Mouse (Mus musculus) liver, embryonic 11.5 days (tissue): Measurements from ENCODE around the gene Fxyd7. TPM values are rescaled to one million over a fixed set of nuclear protein-coding genes. Genes with fewer than 3 reads are reported as not detected.

Experiments
- ATAC-seq: fragments of 200-750 bp; cut with Nextera tagmentation; replicated peaks from 2 replicates; pipeline ENCODE4 v1.8.0; 2017; ENCODE audit warnings: moderate number of reproducible peaks, mild to moderate bottlenecking, moderate TSS enrichment, moderate library complexity; ENCODE audit not compliant: low FRiP score
- DNase-seq: peaks from one replicate; pipeline ENCODE4 v3.0.0-alpha.2; 2017; ENCODE audit warnings: low spot score
- H3K27ac ChIP-seq: fragments of 300-500 bp; sonication (generic); 2 replicates; pipeline ENCODE4 v1.5.1; 2014; ENCODE audit warnings: mild to moderate bottlenecking, low read depth, low read length, control low read depth
- H3K27me3 ChIP-seq: fragments of 300-500 bp; sonication (generic); replicated peaks from 2 replicates; pipeline ENCODE4 v1.6.1; 2014; ENCODE audit warnings: low read length, mixed read lengths; ENCODE audit not compliant: control insufficient read depth, insufficient read depth
- H3K36me3 ChIP-seq: fragments of 300-500 bp; sonication (generic); 2 replicates; pipeline ENCODE4 v1.6.1; 2014; ENCODE audit warnings: mild to moderate bottlenecking, low read length, moderate library complexity, mixed read lengths; ENCODE audit not compliant: control insufficient read depth, insufficient read depth
- H3K4me1 ChIP-seq: fragments of 300-500 bp; sonication (generic); replicated peaks from 2 replicates; pipeline ENCODE4 v1.6.1; 2014; ENCODE audit warnings: low read length, mixed read lengths; ENCODE audit not compliant: control insufficient read depth, insufficient read depth
- H3K4me2 ChIP-seq: fragments of 300-500 bp; sonication (generic); 2 replicates; pipeline ENCODE4 v1.6.1; 2014; ENCODE audit warnings: mild to moderate bottlenecking, control low read depth, moderate library complexity
- H3K4me3 ChIP-seq: fragments of 300-500 bp; sonication (generic); 2 replicates; pipeline ENCODE4 v1.5.1; 2014; ENCODE audit warnings: low read depth, low read length, control low read depth
- H3K9ac ChIP-seq: fragments of 300-500 bp; sonication (generic); 2 replicates; pipeline ENCODE4 v1.6.1; 2014; ENCODE audit warnings: low read depth, low read length, control low read depth
- H3K9me3 ChIP-seq: fragments of 300-500 bp; sonication (generic); 2 replicates; pipeline ENCODE4 v1.6.1; 2016; ENCODE audit warnings: low read length, inconsistent platforms, mixed read lengths; ENCODE audit not compliant: control insufficient read depth
- WGBS: fragments of 180-500 bp; shearing (Covaris S2); extraction: QIAGEN DNeasy Blood & Tissue Kit; methylation state at CpG from one replicate; pipeline ENCODE4 v1.1.7; 2014; 5-methylcytosine and 5-hydroxymethylcytosine counted together
- polyA plus RNA-seq: library from polyadenylated mRNA; unstranded; fragments of >200 nt; fragmentation: Nextera tagmentation; extraction: Ambion mirVana; gene quantifications from 2 replicates; pipeline ENCODE4 v1.2.1, GENCODE M21; 2014

The Fxyd7 gene
- polyA plus RNA-seq, 1 experiment from 2014 or later: 1.9 TPM

GRCm38 (mm10) chr7:31089721-31090120 is 38.5 kb upstream of the Fxyd7 start:
- H3K27ac ChIP-seq: no peak overlapping the region
- H3K4me1 ChIP-seq: peaks cover 4% of the 10 kb centered on the region; the same call in 1 of the 2 replicates
- WGBS: 41% methylated on average over 2 of the region's 2 CpGs
- H3K36me3 ChIP-seq: no peaks in the 10 kb centered on the region
- no peak overlapping the region for H3K9ac ChIP-seq
- DNase-seq (no peak), ATAC-seq (no peak)
- no peak overlapping the region for H3K4me2 ChIP-seq
- H3K4me3 ChIP-seq: no peak overlapping the region
- no peaks in the 10 kb centered on the region for H3K9me3 ChIP-seq
- no peaks in the 10 kb centered on the region; the same call in 1 of the 2 replicates for H3K27me3 ChIP-seq

GRCm38 (mm10) chr7:31088206-31088605 is 36.9 kb upstream of the Fxyd7 start:
- ATAC-seq (no peak), DNase-seq (no peak)
- no peaks in the 10 kb centered on the region for H3K9me3 ChIP-seq
- H3K9ac ChIP-seq: no peak overlapping the region
- no peak overlapping the region for H3K4me2 ChIP-seq
- H3K27ac ChIP-seq: no peak overlapping the region
- H3K27me3 ChIP-seq: no peaks in the 10 kb centered on the region
- no peak overlapping the region for H3K4me3 ChIP-seq
- H3K36me3 ChIP-seq: no peaks in the 10 kb centered on the region
- H3K4me1 ChIP-seq: peaks cover 4% of the 10 kb centered on the region; the same call in 1 of the 2 replicates
- 65% methylated on average over 3 of the region's 3 CpGs for WGBS

- DNase-seq (no peak), ATAC-seq (no peak)
- no peak overlapping the region for H3K27ac ChIP-seq
- no peak overlapping the region for H3K9ac ChIP-seq
- 41% methylated on average over 2 of the region's 2 CpGs for WGBS
- H3K4me3 ChIP-seq: no peak overlapping the region
- no peaks in the 10 kb centered on the region for H3K27me3 ChIP-seq
- no peaks in the 10 kb centered on the region for H3K9me3 ChIP-seq
- H3K36me3 ChIP-seq: no peaks in the 10 kb centered on the region
- H3K4me1 ChIP-seq: peaks cover 4% of the 10 kb centered on the region; the same call in 1 of the 2 replicates
- no peak overlapping the region for H3K4me2 ChIP-seq
These were observed 36.0 kb upstream of the Fxyd7 start for GRCm38 (mm10) chr7:31087262-31087661.

GRCm38 (mm10) chr7:31086175-31086755 is 35.0 kb upstream of the Fxyd7 start:
- Histone ChIP-seq H3K4me2 (no peak overlapping the region), H3K9ac (no peak overlapping the region), H3K9me3 (no peaks in the 10 kb centered on the region), H3K4me1 (peaks cover 4% of the 10 kb centered on the region; the same call in 1 of the 2 replicates), H3K27me3 (no peaks in the 10 kb centered on the region), H3K36me3 (no peaks in the 10 kb centered on the region), H3K27ac (no peak overlapping the region), H3K4me3 (no peak overlapping the region)
- WGBS: 91% methylated on average over 9 of the region's 9 CpGs
- no peak for ATAC-seq
- no peak for DNase-seq

GRCm38 (mm10) chr7:31085171-31085570 is 33.9 kb upstream of the Fxyd7 start:
- no peak for DNase-seq
- H3K9ac ChIP-seq: no peak overlapping the region
- H3K27me3 ChIP-seq: no peaks in the 10 kb centered on the region
- peak overlapping the region; percentile 32; the same call in 1 of the 2 replicates for H3K27ac ChIP-seq
- WGBS: 57% methylated on average over 3 of the region's 3 CpGs
- no peaks in the 10 kb centered on the region for H3K9me3 ChIP-seq
- H3K4me1 ChIP-seq: peaks cover 4% of the 10 kb centered on the region; the same call in 1 of the 2 replicates
- H3K4me2 ChIP-seq: no peak overlapping the region
- no peak for ATAC-seq
- no peak overlapping the region for H3K4me3 ChIP-seq
- H3K36me3 ChIP-seq: no peaks in the 10 kb centered on the region

- WGBS: 58% methylated on average over 9 of the region's 9 CpGs
These were observed 32.9 kb upstream of the Fxyd7 start for GRCm38 (mm10) chr7:31084140-31084539.

GRCm38 (mm10) chr7:31082831-31083588 is 31.7 kb upstream of the Fxyd7 start:
- Histone ChIP-seq H3K4me1 (peaks cover 4% of the 10 kb centered on the region; the same call in 1 of the 2 replicates), H3K9ac (no peak overlapping the region), H3K4me3 (no peak overlapping the region), H3K4me2 (no peak overlapping the region), H3K27me3 (no peaks in the 10 kb centered on the region), H3K9me3 (no peaks in the 10 kb centered on the region), H3K27ac (no peak overlapping the region), H3K36me3 (no peaks in the 10 kb centered on the region)
- DNase-seq (no peak), ATAC-seq (no peak)
- 61% methylated on average over 14 of the region's 14 CpGs for WGBS

More at GRCm38 (mm10) chr7:31084140-31084539, 32.9 kb upstream of the Fxyd7 start:
- H3K36me3 ChIP-seq: no peaks in the 10 kb centered on the region
- no peaks in the 10 kb centered on the region for H3K9me3 ChIP-seq
- H3K27me3 ChIP-seq: no peaks in the 10 kb centered on the region
- H3K4me3 ChIP-seq: no peak overlapping the region
- no peak for DNase-seq
- no peak overlapping the region for H3K4me2 ChIP-seq
- H3K27ac ChIP-seq: peak overlapping the region; percentile 43; the same call in 1 of the 2 replicates
- ATAC-seq: no peak
- peaks cover 4% of the 10 kb centered on the region; the same call in 1 of the 2 replicates for H3K4me1 ChIP-seq
- no peak overlapping the region for H3K9ac ChIP-seq

- Histone ChIP-seq H3K27ac (no peak overlapping the region), H3K4me2 (no peak overlapping the region), H3K4me1 (peaks cover 4% of the 10 kb centered on the region; the same call in 1 of the 2 replicates), H3K4me3 (no peak overlapping the region), H3K9ac (no peak overlapping the region), H3K27me3 (no peaks in the 10 kb centered on the region), H3K36me3 (no peaks in the 10 kb centered on the region), H3K9me3 (no peaks in the 10 kb centered on the region)
- ATAC-seq (no peak), DNase-seq (no peak)
These were observed 30.8 kb upstream of the Fxyd7 start for GRCm38 (mm10) chr7:31082106-31082505.
